Mouse (Mus musculus): Measurements from ENCODE around the gene Spsb4. TPM values are rescaled to one million over a fixed set of nuclear protein-coding genes. Genes with fewer than 3 reads are reported as not detected.
A peak's percentile ranks its signal among the peaks of the same experiment; 100 is the strongest.

The Spsb4 gene
- polyA plus RNA-seq, 1 experiment from 2014 or later, result 16.6 TPM

- Histone ChIP-seq H3K27me3 (ENCODE audit: insufficient read depth, low read length) (no peaks in the 10 kb centered on the region), H3K4me3 (ENCODE audit: low read depth, low read length) (no peak overlapping the region), H3K4me1 (ENCODE audit: insufficient read depth) (peaks cover 4% of the 10 kb centered on the region; the same call in 1 of the 2 replicates), H3K36me3 (ENCODE audit: insufficient read depth) (no peaks in the 10 kb centered on the region), H3K4me2 (no peak overlapping the region), H3K27ac (ENCODE audit: low read depth) (peak overlapping the region; percentile 36; the same call in 1 of the 2 replicates), H3K9ac (no peak overlapping the region), H3K9me3 (ENCODE audit: low read depth, low read length) (no peaks in the 10 kb centered on the region)
- WGBS, result 51% methylated on average over 9 of the region's 9 CpGs
- no peak for TF ChIP-seq CTCF (IDR thresholded peaks at IDR 0.05; ENCODE audit: low read depth)
- peak; percentile 90 for ATAC-seq (ENCODE audit: insufficient read depth)
- peak; percentile 63 for DNase-seq
Measured at GRCm38 (mm10) chr9:96971625-96972404, 46.8 kb downstream of the Spsb4 start.

GRCm38 (mm10) chr9:96967516-96967915 is 51.1 kb downstream of the Spsb4 start:
- DNase-seq (no peak), ATAC-seq (ENCODE audit: insufficient read depth) (no peak)
- no peak overlapping the region for H3K4me2 ChIP-seq
- TF ChIP-seq CTCF (IDR thresholded peaks at IDR 0.05; ENCODE audit: low read depth), result no peak
- WGBS, result 88% methylated on average over 1 of the region's 1 CpGs
- H3K27ac ChIP-seq (ENCODE audit: low read depth), result no peak overlapping the region
- H3K4me3 ChIP-seq (ENCODE audit: low read depth, low read length), result no peak overlapping the region
- H3K9me3 ChIP-seq (ENCODE audit: low read depth, low read length), result no peaks in the 10 kb centered on the region
- no peaks in the 10 kb centered on the region for H3K36me3 ChIP-seq (ENCODE audit: insufficient read depth)
- no peaks in the 10 kb centered on the region for H3K27me3 ChIP-seq (ENCODE audit: insufficient read depth, low read length)
- H3K4me1 ChIP-seq (ENCODE audit: insufficient read depth), result peaks cover 12% of the 10 kb centered on the region
- H3K9ac ChIP-seq, result no peak overlapping the region

GRCm38 (mm10) chr9:96966465-96966864 is 52.2 kb downstream of the Spsb4 start:
- DNase-seq (no peak), ATAC-seq (ENCODE audit: insufficient read depth) (no peak)
- Histone ChIP-seq H3K27ac (ENCODE audit: low read depth) (no peak overlapping the region), H3K4me1 (ENCODE audit: insufficient read depth) (peaks cover 16% of the 10 kb centered on the region), H3K27me3 (ENCODE audit: insufficient read depth, low read length) (no peaks in the 10 kb centered on the region), H3K9ac (no peak overlapping the region), H3K4me3 (ENCODE audit: low read depth, low read length) (no peak overlapping the region), H3K9me3 (ENCODE audit: low read depth, low read length) (no peaks in the 10 kb centered on the region), H3K36me3 (ENCODE audit: insufficient read depth) (no peaks in the 10 kb centered on the region), H3K4me2 (no peak overlapping the region)
- TF ChIP-seq CTCF (IDR thresholded peaks at IDR 0.05; ENCODE audit: low read depth), result no peak
- WGBS, result 87% methylated on average over 7 of the region's 7 CpGs

DNA sequence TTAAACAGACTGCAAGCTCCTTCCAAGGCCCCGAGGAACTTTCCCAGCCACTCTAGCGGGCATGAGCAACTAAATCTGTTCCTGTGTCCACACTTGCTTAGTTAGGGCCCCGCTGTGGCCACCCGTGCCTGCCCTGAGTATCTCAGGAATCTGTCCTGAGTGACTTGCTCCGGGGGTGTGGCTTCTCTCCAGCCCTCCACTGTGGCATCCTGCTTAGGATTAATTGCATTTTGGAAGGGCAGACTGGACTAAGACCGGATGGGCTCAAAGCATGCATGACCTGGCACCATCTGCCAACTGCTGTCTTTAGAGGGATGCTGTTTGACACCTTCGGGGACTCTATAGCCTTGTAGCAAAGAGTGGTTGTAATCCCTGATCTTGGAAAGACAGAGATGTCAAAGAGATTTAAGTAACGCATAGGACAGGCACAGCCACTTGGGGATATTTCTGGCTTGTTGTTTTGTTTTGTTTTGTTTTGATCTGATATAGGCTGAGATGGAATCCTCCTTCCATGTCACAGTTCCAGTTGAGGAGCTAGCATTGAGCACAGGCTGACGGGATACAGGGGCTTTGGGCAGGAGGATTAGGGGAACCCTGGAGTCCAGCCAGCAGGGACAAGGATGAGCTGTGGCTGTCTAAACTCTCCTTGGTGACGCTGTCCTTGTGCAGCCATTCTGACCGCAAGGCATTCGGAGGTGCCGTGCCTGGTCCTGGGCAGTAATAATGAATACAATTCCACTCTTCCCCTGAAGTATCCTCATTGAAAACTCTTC is 55.0 kb downstream of the Spsb4 start:
- no peak for TF ChIP-seq CTCF (IDR thresholded peaks at IDR 0.05; ENCODE audit: low read depth)
- Histone ChIP-seq H3K9ac (no peak overlapping the region), H3K4me1 (ENCODE audit: insufficient read depth) (peaks cover 16% of the 10 kb centered on the region), H3K27ac (ENCODE audit: low read depth) (peak overlapping the region; percentile 16; the same call in 1 of the 2 replicates), H3K27me3 (ENCODE audit: insufficient read depth, low read length) (no peaks in the 10 kb centered on the region), H3K4me2 (no peak overlapping the region), H3K9me3 (ENCODE audit: low read depth, low read length) (no peaks in the 10 kb centered on the region), H3K36me3 (ENCODE audit: insufficient read depth) (no peaks in the 10 kb centered on the region), H3K4me3 (ENCODE audit: low read depth, low read length) (no peak overlapping the region)
- peak; percentile 37 for DNase-seq
- no peak for ATAC-seq (ENCODE audit: insufficient read depth)
- 44% methylated on average over 13 of the region's 13 CpGs for WGBS

DNA sequence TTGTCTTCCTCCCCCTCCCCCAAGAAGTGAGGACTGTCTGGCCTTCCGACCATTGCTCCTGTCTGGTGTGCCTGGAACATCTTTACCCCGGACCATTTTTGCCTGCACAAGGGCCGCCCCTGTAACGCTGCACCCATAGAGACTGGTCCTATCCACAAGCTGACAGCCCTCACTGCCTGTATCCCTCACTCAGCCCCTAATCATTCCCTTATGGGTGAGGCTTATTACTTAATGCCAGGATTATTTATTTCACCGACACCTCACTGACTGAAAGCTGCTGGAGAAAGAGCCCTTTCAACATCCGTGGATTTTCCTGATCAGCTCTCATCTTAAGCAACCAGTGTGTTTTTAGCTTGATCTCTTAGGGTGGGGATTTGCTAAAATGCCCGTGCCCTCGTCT is 55.9 kb downstream of the Spsb4 start:
- H3K27ac ChIP-seq (ENCODE audit: low read depth), result no peak overlapping the region; the same call in 1 of the 2 replicates
- peaks cover 16% of the 10 kb centered on the region for H3K4me1 ChIP-seq (ENCODE audit: insufficient read depth)
- H3K4me3 ChIP-seq (ENCODE audit: low read depth, low read length), result no peak overlapping the region
- no peak overlapping the region for H3K9ac ChIP-seq
- no peaks in the 10 kb centered on the region for H3K9me3 ChIP-seq (ENCODE audit: low read depth, low read length)
- DNase-seq (peak; percentile 14), ATAC-seq (ENCODE audit: insufficient read depth) (peak; percentile 40; the same call in 1 of the 2 replicates)
- no peak overlapping the region for H3K4me2 ChIP-seq
- 39% methylated on average over 8 of the region's 8 CpGs for WGBS
- TF ChIP-seq CTCF (IDR thresholded peaks at IDR 0.05; ENCODE audit: low read depth), result no peak
- no peaks in the 10 kb centered on the region for H3K27me3 ChIP-seq (ENCODE audit: insufficient read depth, low read length)
- no peaks in the 10 kb centered on the region for H3K36me3 ChIP-seq (ENCODE audit: insufficient read depth)

DNA sequence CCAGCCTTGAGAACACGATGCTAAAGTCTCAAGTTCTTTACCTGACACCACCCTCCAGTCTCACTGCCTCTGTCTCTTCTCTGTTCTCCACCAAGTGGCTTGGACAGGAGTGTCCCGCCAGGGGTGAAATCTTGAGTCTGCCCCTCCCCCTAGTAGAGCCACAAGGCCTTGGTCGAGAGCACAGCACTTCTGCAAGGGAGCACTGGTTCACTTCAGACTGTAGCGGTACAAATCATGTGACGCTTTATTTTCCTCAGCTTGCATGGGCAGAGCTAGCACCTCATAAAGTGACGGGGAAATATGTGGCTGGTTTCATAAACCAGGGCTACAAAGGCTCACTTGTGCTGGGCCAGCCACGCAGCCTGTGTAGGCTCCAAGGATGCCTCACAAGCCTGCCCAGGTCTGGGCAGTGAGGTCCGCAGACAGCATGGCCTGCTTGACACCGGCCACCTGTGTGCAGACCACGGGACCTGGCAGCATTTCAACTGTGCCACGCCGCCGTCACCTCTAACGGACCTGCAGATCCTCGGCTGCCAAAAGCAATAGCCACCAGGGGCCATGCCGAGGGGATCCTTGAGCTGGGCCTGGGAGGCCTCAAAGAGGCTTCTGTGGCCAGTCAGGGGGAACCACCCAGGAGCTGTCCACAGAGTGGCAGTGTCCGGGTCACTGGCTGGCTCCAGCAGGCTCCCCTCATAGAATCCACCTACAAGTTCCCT is 56.5 kb downstream of the Spsb4 start:
- ATAC-seq (ENCODE audit: insufficient read depth) (peak; percentile 50), DNase-seq (peak; percentile 56)
- WGBS, result 27% methylated on average over 17 of the region's 17 CpGs
- Histone ChIP-seq H3K4me1 (ENCODE audit: insufficient read depth) (peaks cover 16% of the 10 kb centered on the region), H3K9me3 (ENCODE audit: low read depth, low read length) (no peaks in the 10 kb centered on the region), H3K4me3 (ENCODE audit: low read depth, low read length) (no peak overlapping the region), H3K36me3 (ENCODE audit: insufficient read depth) (no peaks in the 10 kb centered on the region), H3K27ac (ENCODE audit: low read depth) (peak overlapping the region; percentile 34; the same call in 1 of the 2 replicates), H3K27me3 (ENCODE audit: insufficient read depth, low read length) (no peaks in the 10 kb centered on the region), H3K4me2 (no peak overlapping the region), H3K9ac (no peak overlapping the region)
- no peak for TF ChIP-seq CTCF (IDR thresholded peaks at IDR 0.05; ENCODE audit: low read depth)

Measured in lung, embryonic 14.5 days (tissue).